8 mouse cellular contexts compared by ENCODE assay signal in genomic region chr11:5259944-5260598, GRCm38 (mm10). TPM values are rescaled to one million over a fixed set of nuclear protein-coding genes. Genes with fewer than 3 reads are reported as not detected.
DNase-seq lines count a peak whose midpoint lies in the region; ATAC-seq and TF ChIP-seq lines count a peak whose summit lies in the region.

No protein-coding gene starts in this region.

- 0 out of 2 replicates have a peak, but pooled peaks cover 7% of the 10 kb centered on the region for H3K4me1 ChIP-seq in lung, embryonic 14.5 days (ENCODE audit: insufficient read depth)
- H3K4me1 ChIP-seq in forebrain, embryonic 13.5 days = peaks cover 37% of the 10 kb centered on the region
- H3K4me1 ChIP-seq in limb, embryonic 14.5 days (ENCODE audit: control insufficient read depth, insufficient read depth, low read length) = peaks cover 27% of the 10 kb centered on the region

- no peak for TF ChIP-seq CTCF in lung, embryonic 14.5 days (IDR thresholded peaks at IDR 0.05; ENCODE audit: low read depth)

- H3K9me3 ChIP-seq in lung, embryonic 14.5 days (ENCODE audit: low read depth, low read length) = no peaks in the 10 kb centered on the region
- no peaks in the 10 kb centered on the region for H3K9me3 ChIP-seq in forebrain, embryonic 13.5 days (replicated peaks)
- H3K9me3 ChIP-seq in limb, embryonic 14.5 days (ENCODE audit: control insufficient read depth, low read length) = no peaks in the 10 kb centered on the region

- TF ChIP-seq POLR2A in limb, embryonic 14.5 days (IDR thresholded peaks at IDR 0.05; ENCODE audit: borderline replicate concordance, extremely low read depth, insufficient read depth, insufficient read length) = no peak

- H3K27me3 ChIP-seq in lung, embryonic 14.5 days (ENCODE audit: insufficient read depth, low read length) = no peaks in the 10 kb centered on the region
- H3K27me3 ChIP-seq in forebrain, embryonic 13.5 days = peaks cover 18% of the 10 kb centered on the region
- no peaks in the 10 kb centered on the region for H3K27me3 ChIP-seq in limb, embryonic 14.5 days (ENCODE audit: control insufficient read depth, insufficient read depth, low read length)

- peak overlapping the region; percentile 85 for H3K4me2 ChIP-seq in lung, embryonic 14.5 days
- peak overlapping the region; percentile 71 for H3K4me2 ChIP-seq in forebrain, embryonic 13.5 days
- H3K4me2 ChIP-seq in limb, embryonic 14.5 days (replicated peaks; ENCODE audit: low read depth, low read length, severe bottlenecking) = peak overlapping the region; percentile 76

- WGBS in lung, embryonic 14.5 days = 38% methylated on average over 10 of the region's 10 CpGs
- 64% methylated on average over 10 of the region's 10 CpGs for WGBS in forebrain, embryonic 13.5 days
- 12% methylated on average over 10 of the region's 10 CpGs for WGBS in limb, embryonic 14.5 days

- ATAC-seq in lung, embryonic 14.5 days (ENCODE audit: insufficient read depth) = no peak
- ATAC-seq in forebrain, embryonic 13.5 days = no peak
- ATAC-seq in limb, embryonic 14.5 days (ENCODE audit: low FRiP score, low read depth) = no peak

- no peak for DNase-seq in lung, embryonic 14.5 days
- no peak for DNase-seq in lung, postnatal 25 days (ENCODE audit: low spot score)
- no peak for DNase-seq in limb, embryonic 14.5 days (ENCODE audit: low spot score)
- DNase-seq in thymus, postnatal 0 days (ENCODE audit: low spot score) = peak; percentile 78
- no peak for DNase-seq in spleen, postnatal 36 days (ENCODE audit: low spot score in 2 of 2)
- no peak for DNase-seq in ovary, postnatal 14 days (ENCODE audit: low spot score)
- DNase-seq in lung, postnatal 4 days = no peak

- H3K4me3 ChIP-seq in lung, embryonic 14.5 days (ENCODE audit: low read depth, low read length) = peak overlapping the region; percentile 80
- peak overlapping the region; percentile 80 for H3K4me3 ChIP-seq in forebrain, embryonic 13.5 days
- H3K4me3 ChIP-seq in limb, embryonic 14.5 days (replicated peaks; ENCODE audit: low read length) = peak overlapping the region; percentile 85

- no peak overlapping the region for H3K9ac ChIP-seq in lung, embryonic 14.5 days
- no peak overlapping the region for H3K9ac ChIP-seq in forebrain, embryonic 13.5 days
- 0 out of 2 replicates have a peak overlapping the region, but pooled peaks have one; percentile 85 for H3K9ac ChIP-seq in limb, embryonic 14.5 days (ENCODE audit: low read depth, low read length, severe bottlenecking)

- no peaks in the 10 kb centered on the region for H3K36me3 ChIP-seq in lung, embryonic 14.5 days (ENCODE audit: insufficient read depth)
- no peaks in the 10 kb centered on the region for H3K36me3 ChIP-seq in forebrain, embryonic 13.5 days (ENCODE audit: poor library complexity, severe bottlenecking)
- no peaks in the 10 kb centered on the region for H3K36me3 ChIP-seq in limb, embryonic 14.5 days (ENCODE audit: control insufficient read depth, insufficient read depth, low read length)

- H3K27ac ChIP-seq in lung, embryonic 14.5 days (ENCODE audit: low read depth) = no peak overlapping the region
- no peak overlapping the region for H3K27ac ChIP-seq in forebrain, embryonic 13.5 days
- H3K27ac ChIP-seq in limb, embryonic 14.5 days (replicated peaks; ENCODE audit: low read depth, low read length) = no peak overlapping the region

RNA-seq across cellular contexts. Expression of gene Kremen1, which starts 1.3 kb away (rescaled TPM):
- polyA plus RNA-seq in lung, embryonic 14.5 days (2014; fragmentation: Nextera tagmentation; extraction: Ambion mirVana) = 12.5 and 14.5 TPM in 2 replicates
- 6.6 and 7.2 TPM in 2 replicates for polyA plus RNA-seq in forebrain, embryonic 13.5 days (2015; fragmentation: Nextera tagmentation; extraction: Ambion mirVana)
- 30.9 and 36.8 TPM in 2 replicates for polyA plus RNA-seq in limb, embryonic 14.5 days (2012; rRNA removed)
- polyA plus RNA-seq in limb, embryonic 14.5 days (2014; fragmentation: Nextera tagmentation; extraction: Ambion mirVana) = 20.8 and 23.7 TPM in 2 replicates
- polyA plus RNA-seq in thymus, postnatal 0 days (2015; fragmentation: Nextera tagmentation; extraction: Ambion mirVana) = 42.9 and 54.9 TPM in 2 replicates
